Mouse (Mus musculus) embryonic fibroblast, embryonic 13.5 days (primary cell): ENCODE measurements around the gene Fndc5.

Experiments
- CTCF ChIP-seq: IDR thresholded peaks from 2 replicates; pipeline ENCODE4 v1.5.1; 2011; ENCODE audit warnings: mild to moderate bottlenecking, control low read depth, low read length, moderate library complexity, borderline replicate concordance; ENCODE audit not compliant: insufficient read depth
- POLR2A ChIP-seq: IDR thresholded peaks from 2 replicates; pipeline ENCODE4 v1.6.1; 2011; ENCODE audit warnings: low read depth, mild to moderate bottlenecking, control low read depth, low read length, moderate library complexity

DNA sequence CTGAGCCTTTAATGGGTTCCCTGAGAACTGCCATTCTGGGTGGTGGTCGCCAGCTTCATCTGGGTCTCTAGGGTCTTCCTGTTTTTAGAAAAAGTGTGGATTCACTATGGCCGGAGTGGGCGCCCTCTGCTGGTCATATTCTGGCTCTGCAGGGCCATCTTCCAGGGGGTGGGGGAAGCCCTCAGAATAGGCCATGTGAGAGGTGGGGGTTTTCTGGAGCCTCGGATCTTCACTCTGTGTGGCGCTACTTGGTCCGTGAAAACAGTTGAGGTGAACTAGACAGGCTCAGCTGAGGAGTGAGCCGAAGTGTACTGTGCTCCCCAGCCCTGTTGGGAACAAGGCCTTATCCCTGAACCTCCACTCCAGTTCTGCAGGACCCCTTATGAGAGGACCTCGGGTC is 6.7 kb upstream of the Fndc5 start:
- TF ChIP-seq CTCF (0 out of 2 replicates have a peak, but pooled peaks have one; percentile 27), POLR2A (no peak)
